Mouse (Mus musculus) ES-E14 (cell line): Measurements from ENCODE around the gene Mmadhc.

Source experiments
- CHD2 ChIP-seq: IDR thresholded peaks from 2 replicates; pipeline ENCODE4 v1.6.1; 2014; ENCODE audit warnings: mild to moderate bottlenecking, low read depth, low read length, inconsistent platforms
- HCFC1 ChIP-seq: IDR thresholded peaks from 2 replicates; pipeline ENCODE4 v1.6.1; 2012; ENCODE audit warnings: low read length, inconsistent platforms, borderline replicate concordance; ENCODE audit not compliant: insufficient read depth
- MAFK ChIP-seq: IDR thresholded peaks from 2 replicates; pipeline ENCODE4 v1.6.1; 2014; ENCODE audit warnings: mild to moderate bottlenecking, low read depth, low read length, inconsistent platforms; ENCODE audit not compliant: insufficient read depth
- ZC3H11A ChIP-seq: IDR thresholded peaks from 2 replicates; pipeline ENCODE4 v1.6.1; 2012; ENCODE audit warnings: low read depth, mild to moderate bottlenecking, inconsistent platforms, low read length, borderline replicate concordance

- TF ChIP-seq MAFK (no peak), HCFC1 (no peak), CHD2 (no peak), ZC3H11A (no peak)
Measured at GRCm38 (mm10) chr2:50276715-50277114, 19.9 kb downstream of the Mmadhc start.
